Mouse (Mus musculus): ENCODE results near the gene Zfp30.

DNA sequence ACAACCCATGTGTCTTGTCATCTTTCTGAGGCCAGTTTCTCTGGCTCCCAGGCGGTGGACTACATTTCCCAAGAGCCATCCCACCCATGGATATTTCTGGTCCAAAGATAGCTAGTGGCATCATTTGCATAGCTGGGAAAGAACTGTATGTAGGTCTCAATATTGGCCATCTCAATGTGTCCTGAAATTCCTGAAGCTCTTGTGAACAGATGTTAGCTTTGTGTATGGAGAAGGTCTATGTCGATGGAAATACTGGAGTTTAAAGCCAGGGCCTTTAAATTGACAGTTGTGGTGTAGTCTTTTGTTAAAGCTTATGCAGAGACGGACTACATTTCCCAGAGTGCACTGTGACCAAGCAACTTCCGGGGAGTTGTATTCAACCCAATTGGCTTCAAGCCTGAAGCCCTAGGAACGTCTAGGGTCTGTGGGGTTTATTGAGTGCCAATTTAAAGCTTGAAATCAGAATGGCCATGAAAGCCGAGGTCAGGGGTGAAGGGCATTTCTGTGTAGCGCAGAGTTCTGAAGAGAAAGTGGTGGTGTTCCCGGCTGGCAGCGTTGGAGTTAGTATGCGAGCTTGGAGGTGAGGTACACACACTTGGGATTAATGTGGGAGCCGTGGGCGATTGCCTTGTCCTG lies 34.9 kb downstream of the Zfp30 start:
- TF ChIP-seq CTCF (IDR thresholded peaks at IDR 0.05; ENCODE audit: extremely low read depth, insufficient read depth, low read length) (no peak), POLR2A (IDR thresholded peaks at IDR 0.05; ENCODE audit: extremely low read depth, insufficient read depth, low read length) (no peak)

Data from cortical plate, adult 2 months (tissue).